Mouse (Mus musculus): ENCODE data around the gene 1700017B05Rik.

DNA sequence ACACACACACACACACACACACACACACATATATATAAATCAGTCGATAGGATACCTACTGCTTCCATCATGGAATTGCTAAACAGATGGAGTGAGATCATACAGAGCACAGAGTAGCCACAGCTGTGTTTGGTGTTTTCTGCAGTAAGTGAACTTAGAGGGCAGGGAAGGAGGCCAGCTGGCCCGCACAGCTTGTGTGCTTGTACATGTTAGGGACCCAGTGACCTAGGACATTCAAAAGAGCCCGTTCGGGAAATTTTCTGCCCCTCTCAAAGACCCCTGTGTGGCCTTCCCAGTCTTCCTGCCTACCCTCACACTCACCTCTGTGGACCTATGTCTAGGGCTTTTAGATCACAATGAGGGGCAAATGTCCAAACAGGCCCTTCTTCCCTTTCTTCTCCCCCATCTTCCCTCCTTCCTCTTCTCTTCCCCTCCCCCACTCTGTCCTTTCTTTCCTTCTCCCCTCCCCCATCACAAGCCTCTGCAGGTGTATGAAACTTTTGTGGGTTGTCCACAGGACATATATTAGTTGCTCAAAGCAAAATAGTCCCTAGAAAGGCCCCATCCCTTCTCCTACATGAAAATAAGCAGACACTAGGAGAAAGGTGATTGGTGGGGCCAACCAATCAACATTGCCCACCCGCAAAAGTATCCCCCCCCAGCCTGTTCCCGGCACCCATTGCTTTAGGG lies 11.5 kb upstream of the 1700017B05Rik start:
- TF ChIP-seq CTCF (IDR thresholded peaks at IDR 0.05; ENCODE audit: extremely low read depth, insufficient read length, insufficient replicate concordance, low read depth, low read length) (no peak), POLR2A (IDR thresholded peaks at IDR 0.05; ENCODE audit: low read depth, low read length) (no peak)

Measured in small intestine, adult 2 months (tissue).